Mouse (Mus musculus) urinary bladder, postnatal 36 days (tissue): Measurements from ENCODE around the gene Gm49380.
A peak's percentile ranks its signal among the peaks of the same experiment; 100 is the strongest.

Experiments
- DNase-seq, 2 experiments: peaks; one replicate each; pipeline ENCODE4 v3.0.0; 2022; ENCODE audit warnings: low spot score in 2 of 2, mixed read lengths in 1 of 2

Gene Gm49380

GRCm38 (mm10) chr9:44113105-44113789, at the start of gene Gm49380, which contains the start of gene Rnf26:
Gm49380 (minus strand) TSS chr9:44113500.
Rnf26 (minus strand) TSS chr9:44113517.
- DNase-seq: peak; percentile 91 to 95

- DNase-seq: no peak
These were observed 46.6 kb upstream of the Gm49380 start for GRCm38 (mm10) chr9:44159886-44160285.

GRCm38 (mm10) chr9:44147290-44147689, 34.0 kb upstream of the Gm49380 start:
- no peak for DNase-seq

GRCm38 (mm10) chr9:44144718-44145060, 31.4 kb upstream of the Gm49380 start:
- DNase-seq: no peak

- no peak for DNase-seq
These were observed 30.9 kb upstream of the Gm49380 start for GRCm38 (mm10) chr9:44144023-44144717.

- no peak for DNase-seq
These were observed 30.1 kb upstream of the Gm49380 start for GRCm38 (mm10) chr9:44143421-44143820.

GRCm38 (mm10) chr9:44141951-44142350, 28.7 kb upstream of the Gm49380 start:
- DNase-seq: no peak

GRCm38 (mm10) chr9:44137846-44138245, 24.5 kb upstream of the Gm49380 start:
- DNase-seq: no peak

GRCm38 (mm10) chr9:44135731-44136411, 22.6 kb upstream of the Gm49380 start:
- no peak for DNase-seq

GRCm38 (mm10) chr9:44134851-44135730, 21.8 kb upstream of the Gm49380 start:
- peak in 1 of 2 experiments; percentile 65 for DNase-seq

- DNase-seq: peak in 1 of 2 experiments; percentile 68
These were observed 21.0 kb upstream of the Gm49380 start, which contains the start of gene Mcam for GRCm38 (mm10) chr9:44134101-44134850. Mcam (plus strand) TSS chr9:44134469.

- DNase-seq: no peak
These were observed 20.0 kb upstream of the Gm49380 start for GRCm38 (mm10) chr9:44133287-44133686.

- no peak for DNase-seq
These were observed 18.9 kb upstream of the Gm49380 start for GRCm38 (mm10) chr9:44132200-44132599.

GRCm38 (mm10) chr9:44131276-44131590, 17.9 kb upstream of the Gm49380 start:
- DNase-seq: no peak

GRCm38 (mm10) chr9:44130581-44131275, 17.4 kb upstream of the Gm49380 start:
- no peak for DNase-seq

- peak in 1 of 2 experiments; percentile 70 for DNase-seq
These were observed 16.7 kb upstream of the Gm49380 start for GRCm38 (mm10) chr9:44130034-44130433.

- DNase-seq: no peak
These were observed 16.3 kb upstream of the Gm49380 start for GRCm38 (mm10) chr9:44129633-44130032.

GRCm38 (mm10) chr9:44127351-44127801, 14.1 kb upstream of the Gm49380 start:
- DNase-seq: no peak

- no peak for DNase-seq
These were observed 13.4 kb upstream of the Gm49380 start for GRCm38 (mm10) chr9:44126746-44127145.
